Mouse (Mus musculus): ENCODE measurements at regions not wholly inside any gene's neighbourhood (a gene's known extent, or its start where the extent isn't known, plus 50 kb on each side); places are given as distances from the start of the nearest gene placed in this dataset.
"Not testable (repeated sequence)": the region's sequence is repeated elsewhere in the genome, so short reads cannot be mapped to it uniquely, and the experiment has no call there.

DNA sequence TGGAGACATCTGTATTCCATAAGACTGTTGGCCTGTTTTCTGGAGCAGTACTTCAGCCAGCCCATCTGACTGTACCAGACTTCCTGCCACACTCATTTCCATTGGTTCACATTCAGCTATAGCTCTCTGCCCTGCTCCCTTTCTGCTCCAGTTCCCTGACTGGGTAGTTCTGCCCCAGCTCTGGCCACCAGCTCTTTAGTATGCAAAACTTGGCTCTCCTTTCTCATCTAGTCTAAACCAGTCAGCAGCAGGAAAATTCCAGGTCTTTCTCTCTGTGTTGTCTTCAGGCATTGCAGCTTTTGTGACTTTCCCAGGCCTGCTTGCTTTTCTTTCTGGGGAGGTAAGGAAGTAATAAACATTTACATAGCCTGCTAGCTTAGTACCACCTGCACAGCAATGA lies 363.5 kb upstream of the Agtr1b start:
- no peak overlapping the region for H3K4me2 ChIP-seq (ENCODE audit: low read depth, low read length)
- H3K4me1 ChIP-seq (ENCODE audit: control insufficient read depth, insufficient read depth, low read length): no peaks in the 10 kb centered on the region
- no peaks in the 10 kb centered on the region for H3K27me3 ChIP-seq (ENCODE audit: control insufficient read depth, insufficient read depth, low read length)
- no peaks in the 10 kb centered on the region for H3K36me3 ChIP-seq (ENCODE audit: control insufficient read depth, insufficient read depth)
- no peak overlapping the region for H3K9ac ChIP-seq (ENCODE audit: low read length)
- no peaks in the 10 kb centered on the region for H3K9me3 ChIP-seq (replicated peaks; ENCODE audit: control insufficient read depth, low read length)
- H3K27ac ChIP-seq (ENCODE audit: low read length): no peak overlapping the region
- H3K4me3 ChIP-seq (ENCODE audit: low read length): no peak overlapping the region
- no peak for ATAC-seq (replicated peaks; ENCODE audit: extremely low read depth, insufficient read depth, low FRiP score)

DNA sequence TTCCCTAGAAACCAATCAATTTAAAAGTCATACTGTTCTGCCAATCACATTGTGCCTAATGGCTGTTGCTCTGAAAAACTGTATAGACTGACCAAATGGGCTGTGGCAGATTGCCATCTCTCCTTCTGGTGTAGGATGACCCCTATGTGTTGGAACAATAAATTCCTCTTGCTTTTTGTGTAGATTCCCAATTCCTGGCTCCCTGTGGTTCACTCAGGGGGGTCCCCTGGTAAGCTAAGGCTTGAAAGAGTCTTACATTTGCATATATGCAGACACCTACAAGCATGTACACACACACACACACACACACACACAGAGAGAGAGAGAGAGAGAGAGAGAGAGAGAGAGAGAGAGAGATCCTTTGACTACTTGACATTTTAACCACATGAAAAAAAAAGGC lies 362.8 kb upstream of the Agtr1b start:
- H3K4me3 ChIP-seq (ENCODE audit: low read length); H3K4me2 ChIP-seq (ENCODE audit: low read depth, low read length); H3K9ac ChIP-seq (ENCODE audit: low read length); H3K27me3 ChIP-seq (ENCODE audit: control insufficient read depth, insufficient read depth, low read length); ATAC-seq (replicated peaks; ENCODE audit: extremely low read depth, insufficient read depth, low FRiP score); H3K9me3 ChIP-seq (replicated peaks; ENCODE audit: control insufficient read depth, low read length); H3K27ac ChIP-seq (ENCODE audit: low read length); H3K4me1 ChIP-seq (ENCODE audit: control insufficient read depth, insufficient read depth, low read length); H3K36me3 ChIP-seq (ENCODE audit: control insufficient read depth, insufficient read depth): not testable (repeated sequence)

DNA sequence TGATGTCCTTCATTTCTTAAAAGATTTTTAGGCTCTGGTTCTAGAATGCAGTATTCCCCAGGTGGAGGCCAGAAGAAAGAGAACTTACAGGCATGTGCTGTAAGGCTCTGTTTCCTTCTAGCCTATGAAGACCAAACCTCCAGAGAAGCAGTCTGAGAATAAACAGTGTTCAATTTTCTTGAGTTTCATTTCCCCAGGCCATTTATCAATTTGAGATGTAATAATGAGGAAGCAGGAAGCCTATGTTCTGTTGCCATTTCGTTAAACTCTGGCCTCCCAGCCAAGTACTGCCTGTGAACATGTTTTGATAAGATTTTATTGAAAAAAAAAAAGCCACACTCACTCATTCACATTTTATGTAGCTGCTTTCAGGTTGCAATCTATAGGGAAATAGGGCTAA lies 347.7 kb upstream of the Agtr1b start:
- Histone ChIP-seq H3K27me3 (ENCODE audit: control insufficient read depth, insufficient read depth, low read length) (no peaks in the 10 kb centered on the region), H3K9ac (ENCODE audit: low read length) (no peak overlapping the region), H3K4me2 (ENCODE audit: low read depth, low read length) (no peak overlapping the region), H3K9me3 (replicated peaks; ENCODE audit: control insufficient read depth, low read length) (no peaks in the 10 kb centered on the region), H3K27ac (ENCODE audit: low read length) (no peak overlapping the region), H3K4me3 (ENCODE audit: low read length) (no peak overlapping the region), H3K36me3 (ENCODE audit: control insufficient read depth, insufficient read depth) (no peaks in the 10 kb centered on the region), H3K4me1 (ENCODE audit: control insufficient read depth, insufficient read depth, low read length) (no peaks in the 10 kb centered on the region)
- no peak for ATAC-seq (replicated peaks; ENCODE audit: extremely low read depth, insufficient read depth, low FRiP score)
- 34% methylated on average over 1 of the region's 1 CpGs for WGBS

GRCm38 (mm10) chr3:20709661-20710060 lies 342.7 kb upstream of the Agtr1b start:
- Histone ChIP-seq H3K27ac (ENCODE audit: low read length) (no peak overlapping the region), H3K4me1 (ENCODE audit: control insufficient read depth, insufficient read depth, low read length) (no peaks in the 10 kb centered on the region), H3K9ac (ENCODE audit: low read length) (no peak overlapping the region), H3K4me2 (ENCODE audit: low read depth, low read length) (no peak overlapping the region), H3K4me3 (ENCODE audit: low read length) (no peak overlapping the region), H3K36me3 (ENCODE audit: control insufficient read depth, insufficient read depth) (no peaks in the 10 kb centered on the region), H3K9me3 (replicated peaks; ENCODE audit: control insufficient read depth, low read length) (no peaks in the 10 kb centered on the region), H3K27me3 (ENCODE audit: control insufficient read depth, insufficient read depth, low read length) (no peaks in the 10 kb centered on the region)
- 31% methylated on average over 2 of the region's 2 CpGs for WGBS
- no peak for ATAC-seq (replicated peaks; ENCODE audit: extremely low read depth, insufficient read depth, low FRiP score)

DNA sequence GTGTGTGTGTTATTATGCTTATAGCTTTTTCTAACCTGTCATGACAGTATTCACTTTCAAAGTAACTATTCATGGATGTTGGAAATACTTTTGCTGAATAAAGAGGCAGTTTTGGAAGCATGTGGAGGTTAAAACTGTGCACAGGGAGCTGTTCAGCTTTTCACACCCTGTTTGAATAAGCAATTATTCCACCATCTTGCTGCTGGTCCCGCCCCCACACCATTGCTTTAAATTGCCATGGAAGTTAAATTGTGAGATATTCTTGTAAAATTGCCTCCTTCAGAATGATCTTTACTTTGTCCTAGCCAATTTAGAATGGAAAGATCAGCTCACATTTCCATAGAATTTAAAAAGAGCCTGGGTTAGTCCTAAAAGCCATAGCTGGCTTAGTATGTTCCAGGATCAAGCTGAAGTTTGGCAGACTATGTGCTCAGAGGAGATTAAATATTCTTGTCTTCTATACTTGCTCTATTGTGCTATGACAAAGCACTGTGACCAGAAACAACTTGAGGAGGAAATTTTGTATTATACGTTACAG lies 328.4 kb upstream of the Agtr1b start:
- 83% methylated on average over 2 of the region's 2 CpGs for whole genome bisulfite sequencing
- H3K27ac ChIP-seq (ENCODE audit: low read length): no peak overlapping the region
- no peak overlapping the region for H3K4me2 ChIP-seq (ENCODE audit: low read depth, low read length)
- no peaks in the 10 kb centered on the region for H3K36me3 ChIP-seq (ENCODE audit: control insufficient read depth, insufficient read depth)
- no peaks in the 10 kb centered on the region for H3K4me1 ChIP-seq (ENCODE audit: control insufficient read depth, insufficient read depth, low read length)
- no peaks in the 10 kb centered on the region for H3K9me3 ChIP-seq (replicated peaks; ENCODE audit: control insufficient read depth, low read length)
- H3K9ac ChIP-seq (ENCODE audit: low read length): no peak overlapping the region
- no peaks in the 10 kb centered on the region for H3K27me3 ChIP-seq (ENCODE audit: control insufficient read depth, insufficient read depth, low read length)
- H3K4me3 ChIP-seq (ENCODE audit: low read length): no peak overlapping the region
- no peak for ATAC-seq (replicated peaks; ENCODE audit: extremely low read depth, insufficient read depth, low FRiP score)

GRCm38 (mm10) chr3:20680944-20681494 lies 314.0 kb upstream of the Agtr1b start:
- Histone ChIP-seq H3K9me3 (replicated peaks; ENCODE audit: control insufficient read depth, low read length) (no peaks in the 10 kb centered on the region), H3K4me3 (ENCODE audit: low read length) (no peak overlapping the region), H3K9ac (ENCODE audit: low read length) (no peak overlapping the region), H3K4me2 (ENCODE audit: low read depth, low read length) (no peak overlapping the region), H3K27ac (ENCODE audit: low read length) (no peak overlapping the region), H3K36me3 (ENCODE audit: control insufficient read depth, insufficient read depth) (no peaks in the 10 kb centered on the region), H3K4me1 (ENCODE audit: control insufficient read depth, insufficient read depth, low read length) (no peaks in the 10 kb centered on the region), H3K27me3 (ENCODE audit: control insufficient read depth, insufficient read depth, low read length) (no peaks in the 10 kb centered on the region)
- no peak for ATAC-seq (replicated peaks; ENCODE audit: extremely low read depth, insufficient read depth, low FRiP score)
- WGBS: 80% methylated on average over 6 of the region's 6 CpGs

DNA sequence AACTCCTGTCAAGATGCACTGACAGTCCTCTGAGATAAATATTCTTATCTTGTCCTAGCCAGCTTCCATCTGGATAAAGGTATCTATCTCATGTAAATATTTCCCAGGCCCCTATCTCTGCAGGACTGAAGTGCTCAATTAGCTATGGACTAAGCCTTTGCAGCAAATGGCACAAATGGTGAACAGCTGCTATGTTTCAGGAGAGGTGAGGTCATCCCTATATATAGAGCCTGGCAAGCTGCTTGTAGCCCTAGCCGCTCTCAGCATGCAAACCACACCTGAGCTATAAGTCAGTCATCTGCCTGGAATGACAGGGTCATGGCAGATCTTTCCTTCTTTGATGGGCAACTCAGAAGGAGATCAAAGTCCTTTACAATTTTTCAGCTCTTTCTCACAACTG lies 294.9 kb upstream of the Agtr1b start:
- H3K27ac ChIP-seq (ENCODE audit: low read length): peak overlapping the region; percentile 26; the same call in 1 of the 2 replicates
- no peaks in the 10 kb centered on the region for H3K36me3 ChIP-seq (ENCODE audit: control insufficient read depth, insufficient read depth)

DNA sequence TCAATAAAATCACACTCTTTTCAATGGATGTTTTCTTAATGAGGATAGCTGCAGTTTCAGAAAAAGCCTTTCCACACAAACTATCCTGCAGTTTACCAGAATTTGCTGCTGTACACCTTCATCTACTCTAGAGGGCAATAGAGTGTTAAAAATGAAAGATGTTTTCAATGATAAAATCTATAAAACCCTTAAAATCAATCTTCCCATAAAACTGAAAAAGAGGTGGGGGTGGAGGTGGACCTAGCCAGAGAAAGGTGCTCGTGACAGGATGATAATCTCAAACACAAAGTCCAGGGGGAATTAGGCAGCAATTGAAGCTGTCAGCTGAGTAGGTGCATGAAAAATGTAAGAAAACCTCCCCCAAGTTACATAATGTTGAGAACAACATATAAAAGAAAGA lies 288.4 kb upstream of the Agtr1b start:
- H3K4me1 ChIP-seq (ENCODE audit: control insufficient read depth, insufficient read depth, low read length): no peaks in the 10 kb centered on the region
- H3K9me3 ChIP-seq (replicated peaks; ENCODE audit: control insufficient read depth, low read length): no peaks in the 10 kb centered on the region
- H3K4me3 ChIP-seq (ENCODE audit: low read length): no peak overlapping the region
- ATAC-seq (replicated peaks; ENCODE audit: extremely low read depth, insufficient read depth, low FRiP score): no peak
- H3K36me3 ChIP-seq (ENCODE audit: control insufficient read depth, insufficient read depth): no peaks in the 10 kb centered on the region
- H3K4me2 ChIP-seq (ENCODE audit: low read depth, low read length): no peak overlapping the region
- whole genome bisulfite sequencing: 21% methylated on average over 1 of the region's 1 CpGs
- no peaks in the 10 kb centered on the region for H3K27me3 ChIP-seq (ENCODE audit: control insufficient read depth, insufficient read depth, low read length)
- H3K9ac ChIP-seq (ENCODE audit: low read length): no peak overlapping the region
- H3K27ac ChIP-seq (ENCODE audit: low read length): no peak overlapping the region

More for the DNA sequence above, 294.9 kb upstream of the Agtr1b start:
- H3K9ac ChIP-seq (ENCODE audit: low read length): no peak overlapping the region
- H3K4me1 ChIP-seq (ENCODE audit: control insufficient read depth, insufficient read depth, low read length): peaks cover 10% of the 10 kb centered on the region
- no peaks in the 10 kb centered on the region for H3K9me3 ChIP-seq (replicated peaks; ENCODE audit: control insufficient read depth, low read length)
- ATAC-seq (replicated peaks; ENCODE audit: extremely low read depth, insufficient read depth, low FRiP score): peak; percentile 89
- WGBS: 13% methylated on average over 1 of the region's 1 CpGs
- no peak overlapping the region for H3K4me3 ChIP-seq (ENCODE audit: low read length)
- H3K27me3 ChIP-seq (ENCODE audit: control insufficient read depth, insufficient read depth, low read length): no peaks in the 10 kb centered on the region
- H3K4me2 ChIP-seq (ENCODE audit: low read depth, low read length): no peak overlapping the region

All from heart, embryonic 16.5 days (tissue).